Mouse (Mus musculus) left cerebral cortex, adult 2 months (tissue): ENCODE data around the gene Numb. TPM values are rescaled to one million over a fixed set of nuclear protein-coding genes. Genes with fewer than 3 reads are reported as not detected.

Experiments used
- DNase-seq, 2 experiments: peaks; one replicate each; pipeline ENCODE4 v3.0.0; 2021 to 2022; ENCODE audit warnings: low spot score in 2 of 2, mixed read lengths in 1 of 2; ENCODE audit errors: extremely low spot score in 1 of 2
- H3K27ac ChIP-seq: fragments of 200-600 bp; 2 replicates; pipeline ENCODE4 v1.8.1; 2022
- H3K4me3 ChIP-seq: fragments of 200-600 bp; 2 replicates; pipeline ENCODE4 v1.8.1; 2022
- CTCF ChIP-seq: fragments of 200-600 bp; IDR thresholded peaks from 2 replicates; pipeline ENCODE4 v1.8.1; 2022; ENCODE audit warnings: antibody characterized with exemption, mild to moderate bottlenecking, moderate library complexity
- intact Hi-C: fragments of 180-260 bp; cut with DNase I; formaldehyde crosslinking; loops from one replicate; pipeline ENCODE4 v1.15.1; 2025
- long read RNA-seq, 2 experiments: library from polyadenylated mRNA; stranded (forward); transcript quantifications; one replicate each; pipeline ENCODE4 v2.0.0; 2021; ENCODE audit warnings: borderline mapping rate in 2 of 2
- total RNA-seq, 2 experiments: library from RNA; stranded (reverse); gene quantifications; 2 replicates each; pipeline ENCODE4 v1.2.3; 2021

Numb gene
- 10 to 100 TPM; 70.0 to 81.1 TPM for total RNA-seq
- long read RNA-seq, experiment 1, transcript Numb-204 (11 exons, 3,549 nt): major isoform, 29 of 88 reads
- long read RNA-seq, experiment 1, partial matches to known transcripts: 17 of 88 reads
- long read RNA-seq, experiment 1, other reads (novel, unspliced or antisense): 42 of 88 reads
- long read RNA-seq, experiment 2, transcript Numb-204 (11 exons, 3,549 nt): major isoform, 27 of 78 reads
- long read RNA-seq, experiment 2, partial matches to known transcripts: 11 of 78 reads
- long read RNA-seq, experiment 2, other reads (novel, unspliced or antisense): 40 of 78 reads

DNA sequence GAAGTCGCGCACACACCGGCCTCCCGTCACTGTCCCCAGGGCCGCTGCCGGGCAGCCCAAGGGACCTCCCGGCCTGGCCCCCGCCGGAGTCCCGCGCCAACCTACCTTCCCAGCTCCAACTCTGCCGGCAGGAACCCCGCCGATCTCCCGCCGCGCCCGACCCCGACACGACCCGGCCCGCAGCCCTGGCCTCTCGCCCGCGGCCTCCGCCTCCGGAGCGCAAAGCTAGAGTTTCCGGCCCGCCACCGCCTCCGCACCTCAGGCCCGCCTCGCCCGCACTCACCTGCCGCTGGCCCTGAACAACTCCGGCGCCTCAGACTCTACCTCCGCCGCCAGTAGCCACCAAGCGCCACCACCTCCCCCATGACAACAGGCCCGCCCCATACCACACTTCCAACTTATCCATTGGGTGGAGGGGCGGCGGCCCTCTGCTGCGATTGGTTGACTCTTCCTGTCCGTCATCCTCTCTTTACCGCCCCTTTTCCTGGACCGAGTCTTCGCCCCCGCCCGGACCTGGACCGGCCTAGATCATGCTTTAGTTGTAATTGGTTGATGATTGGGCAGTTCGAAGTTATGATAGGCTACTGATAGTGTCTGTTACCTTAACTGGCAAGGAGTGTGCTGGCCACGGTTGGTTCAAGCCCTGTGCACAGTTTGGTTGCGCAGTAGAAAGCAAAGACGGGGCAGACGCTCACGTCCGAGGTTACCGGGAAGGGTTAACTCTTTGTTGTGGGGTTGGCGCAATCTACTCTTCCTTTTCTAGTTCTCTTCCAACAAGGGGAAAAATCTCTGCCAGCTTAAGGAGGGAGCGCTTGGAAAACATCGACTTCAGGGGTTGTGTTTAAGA is at the start of gene Numb:
Gene Numb, minus strand, starts transcription at position 400 of the 847 bp plus-strand sequence.
- DNase-seq: peak; percentile 98 to 99
- intact Hi-C loops: loop anchor here (2.0 kb wide), 1 partner anchor 29 kb away; the partner anchor contains the start of gene Riox1
- TF ChIP-seq CTCF: no peak; the same call in 1 of the 2 replicates
- Histone ChIP-seq H3K27ac (peak within 1 kb of the TSS; percentile 96), H3K4me3 (peak within 1 kb of the TSS; percentile 96)

DNA sequence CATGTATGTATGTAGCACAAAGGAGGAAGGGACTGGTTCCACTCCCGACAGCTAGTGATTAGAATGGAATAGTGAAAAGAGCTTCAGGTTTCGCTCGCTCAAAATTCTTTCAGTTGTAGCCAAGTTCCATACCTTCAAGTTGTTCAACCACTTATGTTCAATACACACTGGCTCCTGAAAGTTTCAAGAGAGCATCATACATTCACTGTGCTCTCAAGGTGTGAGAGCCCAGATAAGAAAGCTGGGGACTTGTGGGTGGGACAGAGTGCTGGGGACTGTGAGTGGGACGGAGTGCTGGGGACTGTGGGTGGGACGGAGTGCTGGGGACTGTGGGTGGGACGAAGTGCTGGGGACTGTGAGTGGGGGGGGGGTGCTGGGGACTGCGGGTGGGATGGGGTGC is 43.5 kb upstream of the Numb start:
- Histone ChIP-seq H3K27ac (no peak overlapping the region), H3K4me3 (no peak overlapping the region)
- intact Hi-C loops: no loop called here
- no peak for DNase-seq
- TF ChIP-seq CTCF: no peak

DNA sequence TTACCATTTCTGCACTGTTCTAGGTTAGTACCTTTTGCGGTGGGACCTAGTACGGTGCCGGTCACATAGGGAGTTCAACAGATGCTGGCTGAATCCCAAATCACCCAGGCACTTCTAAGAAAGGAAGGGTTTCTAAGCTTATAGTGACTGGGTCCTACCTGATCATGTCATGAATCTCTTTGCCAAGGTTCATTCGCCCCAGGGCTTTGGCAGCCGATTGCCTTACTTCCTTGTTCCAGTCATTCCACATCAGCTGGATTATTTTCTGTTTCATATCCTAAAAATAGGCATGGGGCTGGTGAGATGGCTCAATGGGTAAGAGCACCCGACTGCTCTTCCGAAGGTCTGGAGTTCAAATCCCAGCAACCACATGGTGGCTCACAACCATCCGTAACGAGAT is 36.5 kb upstream of the Numb start:
- no peak for DNase-seq
- no peak for TF ChIP-seq CTCF
- intact Hi-C loops: no loop called here
- H3K27ac ChIP-seq: no peak overlapping the region
- H3K4me3 ChIP-seq: no peak overlapping the region

DNA sequence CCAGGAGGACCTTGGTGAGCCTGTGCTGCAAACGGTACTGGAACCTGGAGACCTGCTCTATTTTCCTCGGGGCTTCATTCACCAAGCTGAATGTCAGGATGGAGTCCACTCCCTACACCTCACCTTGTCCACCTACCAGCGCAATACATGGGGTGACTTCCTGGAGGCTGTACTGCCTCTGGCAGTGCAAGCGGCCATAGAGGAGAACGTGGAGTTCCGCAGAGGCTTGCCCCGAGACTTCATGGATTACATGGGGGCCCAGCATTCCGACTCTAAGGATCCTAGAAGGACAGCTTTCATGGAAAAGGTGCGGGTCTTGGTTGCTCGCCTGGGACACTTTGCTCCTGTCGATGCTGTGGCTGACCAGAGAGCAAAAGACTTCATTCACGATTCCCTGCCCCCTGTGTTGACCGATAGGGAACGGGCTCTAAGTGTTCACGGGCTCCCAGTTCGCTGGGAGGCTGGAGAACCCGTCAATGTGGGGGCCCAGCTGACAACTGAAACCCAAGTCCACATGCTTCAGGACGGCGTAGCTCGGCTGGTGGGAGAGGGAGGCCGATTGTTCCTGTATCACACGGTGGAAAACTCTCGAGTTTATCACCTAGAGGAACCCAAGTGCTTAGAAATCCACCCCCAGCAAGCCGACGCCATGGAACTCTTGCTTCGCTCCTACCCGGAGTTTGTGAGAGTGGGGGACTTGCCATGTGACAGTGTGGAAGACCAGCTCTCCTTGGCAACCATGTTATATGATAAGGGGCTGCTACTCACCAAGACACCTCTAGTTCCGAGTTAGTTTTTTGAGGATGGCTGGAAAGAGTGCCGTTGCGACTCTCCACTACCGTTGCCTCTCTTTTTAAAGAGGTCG is 30.2 kb upstream of the Numb start:
- Histone ChIP-seq H3K4me3 (peak overlapping the region; percentile 72), H3K27ac (no peak overlapping the region; the same call in 1 of the 2 replicates)
- intact Hi-C loops: loop anchor here (2.0 to 5.0 kb wide), 2 partner anchors 29 to 235 kb away; no protein-coding TSS in a partner anchor
- DNase-seq: no peak
- TF ChIP-seq CTCF: no peak

DNA sequence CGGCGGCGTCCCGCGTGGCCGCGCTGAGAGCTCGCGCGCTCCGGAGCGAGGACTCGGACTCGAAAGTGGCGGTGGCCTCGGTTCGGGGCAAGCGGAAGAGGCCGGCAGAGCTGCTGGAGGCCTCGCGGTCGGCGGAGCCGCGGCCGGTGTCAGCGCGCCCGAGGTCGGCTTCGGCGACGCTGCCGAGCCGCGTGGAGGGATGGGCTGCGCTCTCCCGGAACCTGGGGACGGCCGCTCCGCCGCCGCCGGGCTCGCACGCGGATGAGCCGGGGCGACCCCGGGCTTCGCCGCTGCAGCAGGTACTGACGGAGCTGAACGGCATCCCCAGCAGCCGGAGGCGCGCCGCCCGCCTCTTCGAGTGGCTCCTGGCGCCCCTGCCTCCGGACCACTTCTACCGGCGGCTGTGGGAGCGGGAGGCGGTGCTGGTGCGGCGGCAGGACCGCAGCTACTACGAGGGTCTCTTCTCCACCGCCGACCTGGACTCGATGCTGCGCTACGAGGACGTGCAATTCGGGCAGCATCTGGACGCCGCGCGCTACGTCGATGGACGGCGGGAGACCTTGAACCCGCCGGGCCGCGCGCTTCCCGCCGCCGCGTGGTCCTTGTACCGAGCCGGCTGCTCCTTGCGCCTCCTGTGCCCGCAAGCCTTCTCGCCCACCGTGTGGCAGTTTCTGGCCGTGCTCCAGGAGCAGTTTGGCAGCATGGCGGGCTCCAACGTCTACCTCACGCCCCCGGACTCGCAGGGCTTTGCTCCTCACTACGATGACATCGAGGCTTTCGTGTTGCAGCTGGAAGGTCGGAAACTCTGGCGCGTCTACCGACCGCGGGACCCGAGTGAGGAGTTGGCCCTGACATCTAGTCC is 29.3 kb upstream of the Numb start:
- Histone ChIP-seq H3K27ac (peak overlapping the region; percentile 84), H3K4me3 (peak overlapping the region; percentile 72)
- intact Hi-C loops: loop anchor here (2.0 to 5.0 kb wide), 2 partner anchors 28 to 234 kb away; no protein-coding TSS in a partner anchor
- TF ChIP-seq CTCF: no peak
- DNase-seq: peak; percentile 65 to 69

DNA sequence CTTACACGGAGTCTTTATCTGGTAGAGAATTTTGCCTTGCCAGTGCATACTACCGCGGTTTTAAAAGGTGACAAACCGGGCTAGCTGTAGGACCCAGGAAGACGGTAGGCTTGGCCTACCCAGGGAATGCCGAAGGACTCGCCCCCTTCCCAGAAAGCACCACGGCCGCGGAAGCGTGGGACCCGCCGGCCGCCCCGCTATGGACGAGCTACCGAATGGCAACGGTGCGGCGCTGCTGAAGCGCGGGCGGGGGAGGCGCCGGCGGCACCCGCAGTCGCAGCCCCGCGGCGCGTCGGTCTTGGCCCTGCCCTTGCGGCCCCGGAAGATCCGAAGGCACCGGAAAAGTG is 28.7 kb upstream of the Numb start, which contains the start of gene Riox1:
Gene Riox1, plus strand, starts transcription at position 116 of the 347 bp plus-strand sequence.
- H3K27ac ChIP-seq: peak within 1 kb of the TSS; percentile 84
- intact Hi-C loops: loop anchor here (2.0 to 5.0 kb wide), 2 partner anchors 28 to 233 kb away; no protein-coding TSS in a partner anchor
- H3K4me3 ChIP-seq: peak within 1 kb of the TSS; percentile 72
- no peak for TF ChIP-seq CTCF
- peak; percentile 87 to 88 for DNase-seq

DNA sequence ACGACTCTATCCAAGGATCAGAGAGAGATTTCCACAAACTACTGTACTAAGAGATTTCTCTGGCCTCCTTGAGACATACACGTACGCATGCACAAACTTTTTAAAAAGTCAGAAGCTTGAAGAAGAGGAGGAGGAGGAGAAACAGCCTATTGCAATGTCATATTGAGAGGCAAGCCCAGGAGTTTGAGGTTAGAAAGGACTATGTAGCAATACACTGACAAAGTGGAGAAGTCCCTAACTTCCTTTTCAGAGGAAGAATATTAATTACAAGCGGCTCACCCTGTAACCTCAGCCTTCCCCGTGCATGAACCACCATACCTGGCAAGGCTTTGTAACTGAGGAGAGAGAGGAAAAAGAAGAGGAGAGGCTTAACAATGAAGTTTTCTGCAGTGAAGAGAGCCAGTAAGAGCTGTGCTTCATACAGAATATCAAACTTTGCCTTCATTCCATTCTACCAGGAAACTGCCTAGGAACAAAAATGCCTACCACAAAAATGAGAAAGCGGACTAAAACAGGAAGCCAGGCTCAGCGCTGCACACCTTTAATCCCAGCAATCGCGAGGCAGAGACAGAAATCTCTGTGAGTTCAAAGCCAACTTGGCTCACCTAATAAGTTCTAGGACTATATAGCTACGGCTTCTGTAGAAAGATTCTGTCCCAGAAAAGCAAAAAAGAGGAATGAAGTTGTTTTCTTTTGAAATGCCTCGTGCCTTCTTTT is 28.2 kb upstream of the Numb start:
- intact Hi-C loops: loop anchor here (2.0 to 5.0 kb wide), 2 partner anchors 27 to 233 kb away; no protein-coding TSS in a partner anchor
- DNase-seq: no peak
- peak overlapping the region; percentile 72 for H3K4me3 ChIP-seq
- no peak for TF ChIP-seq CTCF
- H3K27ac ChIP-seq: peak overlapping the region; percentile 58; the same call in 1 of the 2 replicates

DNA sequence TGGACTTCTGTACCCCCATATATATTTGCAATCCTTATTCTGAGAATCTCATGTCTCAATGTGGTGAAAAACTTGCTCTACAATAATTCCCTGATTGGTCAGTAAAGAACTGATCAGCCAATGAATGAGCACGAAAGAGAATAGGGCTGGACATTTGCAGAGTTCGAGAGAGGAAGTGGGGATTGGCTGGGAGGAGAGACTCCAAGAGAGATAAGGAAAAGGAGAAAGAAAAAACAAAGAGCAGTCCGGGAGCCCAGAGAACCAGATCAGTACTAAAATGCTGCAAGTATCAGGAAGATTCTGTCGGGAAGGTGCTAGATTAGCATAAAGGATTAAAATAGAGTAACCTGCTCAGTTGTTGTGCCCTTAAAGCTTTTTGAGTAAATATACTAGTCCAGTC is 27.3 kb upstream of the Numb start:
- H3K4me3 ChIP-seq: no peak overlapping the region
- TF ChIP-seq CTCF: no peak
- DNase-seq: no peak
- no peak overlapping the region for H3K27ac ChIP-seq
- intact Hi-C loops: no loop called here

DNA sequence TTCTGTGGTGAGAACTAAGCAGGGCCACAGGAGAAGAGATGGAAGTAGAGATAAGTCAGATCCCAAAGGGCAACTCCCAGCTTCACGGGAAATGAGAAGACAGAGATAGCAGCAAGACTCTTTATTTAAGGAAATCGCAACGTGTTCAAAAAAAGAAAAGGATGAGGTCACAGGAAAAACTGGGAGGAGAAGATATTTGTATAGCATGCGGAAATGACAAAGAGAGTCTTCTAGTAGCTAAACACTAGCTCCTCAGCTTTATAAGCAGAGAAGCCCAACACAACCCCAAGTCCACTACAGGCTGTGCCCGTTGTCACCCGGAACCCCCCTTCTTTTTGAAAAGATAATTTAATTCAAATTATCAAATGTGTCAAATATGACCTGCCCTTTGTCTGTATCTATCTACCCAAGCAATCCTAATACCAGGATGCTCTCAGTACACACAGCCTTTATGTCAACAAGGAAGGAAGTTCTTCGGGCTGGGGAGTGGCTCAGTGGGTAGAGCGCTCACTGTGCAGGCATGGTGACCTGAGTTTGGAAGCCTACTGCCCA is 25.6 kb upstream of the Numb start:
- H3K4me3 ChIP-seq: no peak overlapping the region
- no peak for TF ChIP-seq CTCF
- H3K27ac ChIP-seq: peak overlapping the region; percentile 3; the same call in 1 of the 2 replicates
- no peak for DNase-seq
- intact Hi-C loops: no loop called here

DNA sequence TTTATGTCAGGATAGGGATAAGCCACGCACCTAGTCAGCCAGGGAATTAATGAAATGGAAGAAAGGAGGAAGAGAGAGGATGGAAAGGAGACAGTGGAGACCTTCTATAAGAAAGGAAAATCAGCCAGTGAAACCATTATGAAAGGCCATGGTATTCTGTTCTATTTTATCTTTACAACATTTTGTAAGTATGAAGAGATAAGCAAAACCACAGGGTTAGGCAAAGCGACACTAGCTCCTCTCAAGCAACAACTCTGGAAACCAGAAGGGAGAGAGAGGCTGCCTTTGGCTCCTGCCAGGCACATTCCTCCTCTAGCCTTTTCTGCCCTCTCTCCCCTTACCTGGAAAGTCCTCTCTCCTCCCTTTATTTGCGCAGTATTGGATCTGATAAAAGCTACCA is 20.2 kb upstream of the Numb start:
- no peak for DNase-seq
- Histone ChIP-seq H3K27ac (no peak overlapping the region), H3K4me3 (no peak overlapping the region)
- no peak for TF ChIP-seq CTCF
- intact Hi-C loops: no loop called here
